Mouse (Mus musculus): ENCODE results near the gene Rnf208.

- TF ChIP-seq POLR2AphosphoS2 (IDR thresholded peaks at IDR 0.05; ENCODE audit: insufficient read length, low read depth), result no peak
- TF ChIP-seq POLR2A (IDR thresholded peaks at IDR 0.05; ENCODE audit: insufficient read length, low read depth), result no peak
- no peak for TF ChIP-seq E2F4 (IDR thresholded peaks at IDR 0.05; ENCODE audit: insufficient read depth)
- no peak for TF ChIP-seq MAX (IDR thresholded peaks at IDR 0.05; ENCODE audit: low read depth)
Observed at GRCm38 (mm10) chr2:25194006-25194405, 48.0 kb upstream of the Rnf208 start.

All from myocyte (in vitro differentiated cells).